10 mouse cellular contexts compared by ENCODE assay signal in the genomic region with DNA sequence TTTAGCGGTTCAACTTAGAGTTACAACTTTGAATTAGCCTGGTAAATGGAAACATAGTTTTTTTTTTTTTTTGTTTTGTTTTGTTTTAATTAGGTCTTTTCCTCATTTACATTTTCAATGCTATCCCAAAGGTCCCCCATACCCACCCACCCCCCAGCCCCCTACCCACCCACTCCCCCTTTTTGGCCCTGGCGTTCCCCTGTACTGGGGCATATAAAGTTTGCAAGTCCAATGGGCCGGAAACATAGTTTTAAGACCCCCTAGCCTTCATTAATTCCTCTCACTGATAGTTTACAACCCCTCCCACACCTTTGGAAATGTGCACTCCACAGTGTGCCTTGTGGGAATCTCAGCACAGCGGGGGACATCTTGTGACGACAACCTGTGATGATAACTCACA. TPM values are rescaled to one million over a fixed set of nuclear protein-coding genes. Genes with fewer than 3 reads are reported as not detected.
DNase-seq lines count a peak whose midpoint lies in the region; ATAC-seq and TF ChIP-seq lines count a peak whose summit lies in the region.
"Had no signal": no experiment of that assay in that cellular context is flagged by ENCODE, and none has a peak within 500 bp of the region (broad histone marks: within the 10 kb centered on the region; RNA-seq: fewer than 3 reads in every experiment).

No protein-coding gene starts in this region.

- H3K4me1 ChIP-seq in heart, postnatal 0 days (ENCODE audit: control insufficient read depth, insufficient read depth) = no peaks in the 10 kb centered on the region
- peaks cover 5% of the 10 kb centered on the region for H3K4me1 ChIP-seq in embryonic facial prominence, embryonic 12.5 days
- H3K4me1 ChIP-seq in hindbrain, embryonic 12.5 days = peaks cover 14% of the 10 kb centered on the region
- H3K4me1 ChIP-seq in midbrain, embryonic 13.5 days (replicated peaks) = peaks cover 6% of the 10 kb centered on the region

- TF ChIP-seq CTCF in heart, postnatal 0 days (IDR thresholded peaks at IDR 0.05; ENCODE audit: low read depth) = no peak

- no peak overlapping the region for H3K4me3 ChIP-seq in heart, postnatal 0 days (ENCODE audit: low read depth, low read length)
- H3K4me3 ChIP-seq in embryonic facial prominence, embryonic 12.5 days = no peak overlapping the region
- H3K4me3 ChIP-seq in hindbrain, embryonic 12.5 days = no peak overlapping the region
- no peak overlapping the region for H3K4me3 ChIP-seq in midbrain, embryonic 13.5 days (replicated peaks)

- no peak for DNase-seq in heart, postnatal 0 days (ENCODE audit: low spot score)
- no peak for DNase-seq in heart, postnatal 10 days
- no peak for DNase-seq in left cerebral cortex, adult 18-20 months (ENCODE audit: low spot score in 2 of 2)
- no peak for DNase-seq in adrenal gland, adult 18-20 months (ENCODE audit: low spot score in 2 of 2)
- DNase-seq: left cerebral cortex, postnatal 4 days had no signal

- H3K9me3 ChIP-seq in heart, postnatal 0 days (replicated peaks; ENCODE audit: control insufficient read depth, low read length) = no peaks in the 10 kb centered on the region
- no peaks in the 10 kb centered on the region for H3K9me3 ChIP-seq in embryonic facial prominence, embryonic 12.5 days
- H3K9me3 ChIP-seq in hindbrain, embryonic 12.5 days (replicated peaks) = no peaks in the 10 kb centered on the region
- H3K9me3 ChIP-seq in midbrain, embryonic 13.5 days = no peaks in the 10 kb centered on the region

- ATAC-seq in heart, postnatal 0 days (ENCODE audit: insufficient read depth, low read depth) = peak; percentile 84
- peak; percentile 94 for ATAC-seq in embryonic facial prominence, embryonic 12.5 days (ENCODE audit: insufficient number of reproducible peaks, insufficient read depth, low FRiP score, low TSS enrichment)
- peak; percentile 81 for ATAC-seq in hindbrain, embryonic 12.5 days (ENCODE audit: low FRiP score)
- ATAC-seq in midbrain, embryonic 13.5 days = peak; percentile 84
- no peak for ATAC-seq in granulocyte monocyte progenitor cell, adult 5-6 weeks (replicated peaks; ENCODE audit: poor library complexity, severe bottlenecking)

- no peak overlapping the region for H3K27ac ChIP-seq in heart, postnatal 0 days (ENCODE audit: low read depth)
- H3K27ac ChIP-seq in embryonic facial prominence, embryonic 12.5 days = no peak overlapping the region
- peak overlapping the region; percentile 83; the same call in 1 of the 2 replicates for H3K27ac ChIP-seq in hindbrain, embryonic 12.5 days
- no peak overlapping the region for H3K27ac ChIP-seq in midbrain, embryonic 13.5 days

- 76% methylated on average over 5 of the region's 5 CpGs for WGBS in heart, postnatal 0 days
- 80% methylated on average over 5 of the region's 5 CpGs for WGBS in embryonic facial prominence, embryonic 12.5 days
- 73% methylated on average over 5 of the region's 5 CpGs for WGBS in hindbrain, embryonic 12.5 days
- 86% methylated on average over 5 of the region's 5 CpGs for WGBS in midbrain, embryonic 13.5 days

- TF ChIP-seq EP300 in heart, postnatal 0 days (IDR thresholded peaks at IDR 0.05; ENCODE audit: low read depth) = no peak

- H3K4me2 ChIP-seq in heart, postnatal 0 days (ENCODE audit: low read depth, low read length) = no peak overlapping the region
- no peak overlapping the region for H3K4me2 ChIP-seq in embryonic facial prominence, embryonic 12.5 days (replicated peaks)
- H3K4me2 ChIP-seq in hindbrain, embryonic 12.5 days (replicated peaks) = no peak overlapping the region
- H3K4me2 ChIP-seq in midbrain, embryonic 13.5 days (replicated peaks) = no peak overlapping the region

- H3K9ac ChIP-seq in heart, postnatal 0 days (replicated peaks; ENCODE audit: low read depth, low read length) = no peak overlapping the region
- no peak overlapping the region for H3K9ac ChIP-seq in embryonic facial prominence, embryonic 12.5 days
- H3K9ac ChIP-seq in hindbrain, embryonic 12.5 days = no peak overlapping the region
- no peak overlapping the region for H3K9ac ChIP-seq in midbrain, embryonic 13.5 days (replicated peaks)

- H3K27me3 ChIP-seq in heart, postnatal 0 days (ENCODE audit: control insufficient read depth, insufficient read depth, low read length) = no peaks in the 10 kb centered on the region
- H3K27me3 ChIP-seq in embryonic facial prominence, embryonic 12.5 days = no peaks in the 10 kb centered on the region
- no peaks in the 10 kb centered on the region for H3K27me3 ChIP-seq in hindbrain, embryonic 12.5 days
- peaks cover 13% of the 10 kb centered on the region; the same call in 1 of the 2 replicates for H3K27me3 ChIP-seq in midbrain, embryonic 13.5 days

- intact Hi-C loops in heart, postnatal 10 days (cut with DNase I) = loop anchor here (2.0 kb wide), 2 partner anchors 75 to 259 kb away; no protein-coding TSS in a partner anchor

- H3K36me3 ChIP-seq in heart, postnatal 0 days (replicated peaks; ENCODE audit: control insufficient read depth, insufficient read depth, low read length) = no peaks in the 10 kb centered on the region
- H3K36me3 ChIP-seq in embryonic facial prominence, embryonic 12.5 days = no peaks in the 10 kb centered on the region
- H3K36me3 ChIP-seq in hindbrain, embryonic 12.5 days = no peaks in the 10 kb centered on the region
- no peaks in the 10 kb centered on the region for H3K36me3 ChIP-seq in midbrain, embryonic 13.5 days

RNA-seq across cellular contexts. Expression of gene Gm17660, which starts 3.8 kb away (rescaled TPM):
- not detected in 2 replicates for total RNA-seq in heart, postnatal 0 days (2014; rRNA removed; ENCODE audit: low replicate concordance)
- polyA plus RNA-seq in heart, postnatal 0 days (2015; fragmentation: Nextera tagmentation; extraction: Ambion mirVana) = not detected in 2 replicates
- not detected for total RNA-seq in heart, postnatal 10 days (2021)
- polyA plus RNA-seq in embryonic facial prominence, embryonic 12.5 days (2016; fragmentation: Nextera tagmentation; extraction: Ambion mirVana) = not detected in 2 replicates
- polyA plus RNA-seq in hindbrain, embryonic 12.5 days (2016; fragmentation: Nextera tagmentation; extraction: Ambion mirVana) = not detected in 2 replicates
- not detected in 2 replicates for polyA plus RNA-seq in midbrain, embryonic 13.5 days (2015; fragmentation: Nextera tagmentation; extraction: Ambion mirVana)
- not detected for total RNA-seq in left cerebral cortex, adult 18-20 months (2021)
- not detected in 2 replicates for total RNA-seq in granulocyte monocyte progenitor cell, adult 5-6 weeks (2014; fragmentation: Nextera tagmentation)
- not detected in 2 replicates for total RNA-seq in granulocyte monocyte progenitor cell, adult 5-6 weeks (2017)
- total RNA-seq in adrenal gland, adult 18-20 months (2021) = not detected
- total RNA-seq: left cerebral cortex, postnatal 4 days had no signal
- polyA plus RNA-seq: CD4-positive, CD25-positive, alpha-beta regulatory T cell, adult 4 months had no signal

RNA-seq across cellular contexts. Expression of gene Nudt9, which starts 27.5 kb away (rescaled TPM):
- 39.6 and 62.9 TPM in 2 replicates for total RNA-seq in heart, postnatal 0 days (2014; rRNA removed; ENCODE audit: low replicate concordance)
- 51.0 and 52.5 TPM in 2 replicates for polyA plus RNA-seq in heart, postnatal 0 days (2015; fragmentation: Nextera tagmentation; extraction: Ambion mirVana)
- 10 to 100 TPM; 45.8 to 46.6 TPM for total RNA-seq in heart, postnatal 10 days (2021)
- polyA plus RNA-seq in embryonic facial prominence, embryonic 12.5 days (2016; fragmentation: Nextera tagmentation; extraction: Ambion mirVana) = 69.0 and 76.0 TPM in 2 replicates
- polyA plus RNA-seq in hindbrain, embryonic 12.5 days (2016; fragmentation: Nextera tagmentation; extraction: Ambion mirVana) = 64.7 and 70.4 TPM in 2 replicates
- polyA plus RNA-seq in midbrain, embryonic 13.5 days (2015; fragmentation: Nextera tagmentation; extraction: Ambion mirVana) = 54.8 and 58.2 TPM in 2 replicates
- 10 to 100 TPM; 60.5 to 62.1 TPM for total RNA-seq in left cerebral cortex, adult 18-20 months (2021)
- total RNA-seq in granulocyte monocyte progenitor cell, adult 5-6 weeks (2014; fragmentation: Nextera tagmentation) = 21.3 and 32.5 TPM in 2 replicates
- 37.4 and 43.8 TPM in 2 replicates for total RNA-seq in granulocyte monocyte progenitor cell, adult 5-6 weeks (2017)
- 10 to 100 TPM; 56.9 to 61.9 TPM for total RNA-seq in adrenal gland, adult 18-20 months (2021)

RNA-seq across cellular contexts. Expression of gene Sparcl1, which starts 39.9 kb away (rescaled TPM):
- total RNA-seq in heart, postnatal 0 days (2014; rRNA removed; ENCODE audit: low replicate concordance) = 123 and 168 TPM in 2 replicates
- polyA plus RNA-seq in heart, postnatal 0 days (2015; fragmentation: Nextera tagmentation; extraction: Ambion mirVana) = 97.3 and 99.0 TPM in 2 replicates
- total RNA-seq in heart, postnatal 10 days (2021) = 100 to 1,000 TPM; 372 to 394 TPM
- polyA plus RNA-seq in embryonic facial prominence, embryonic 12.5 days (2016; fragmentation: Nextera tagmentation; extraction: Ambion mirVana) = 50.1 and 50.9 TPM in 2 replicates
- polyA plus RNA-seq in hindbrain, embryonic 12.5 days (2016; fragmentation: Nextera tagmentation; extraction: Ambion mirVana) = 78.8 and 85.8 TPM in 2 replicates
- polyA plus RNA-seq in midbrain, embryonic 13.5 days (2015; fragmentation: Nextera tagmentation; extraction: Ambion mirVana) = 72.8 and 84.5 TPM in 2 replicates
- 1,000 to 10,000 TPM; 1,509 to 1,567 TPM for total RNA-seq in left cerebral cortex, adult 18-20 months (2021)
- not detected in 2 replicates for total RNA-seq in granulocyte monocyte progenitor cell, adult 5-6 weeks (2014; fragmentation: Nextera tagmentation)
- total RNA-seq in granulocyte monocyte progenitor cell, adult 5-6 weeks (2017) = not detected in 2 replicates
- total RNA-seq in adrenal gland, adult 18-20 months (2021) = 10 to 100 TPM; 35.4 to 50.2 TPM
- polyA plus RNA-seq: CD4-positive, CD25-positive, alpha-beta regulatory T cell, adult 4 months had no signal

RNA-seq across cellular contexts. Expression of gene Hsd17b11, which starts 51.9 kb away (rescaled TPM):
- 6.2 and 14.3 TPM in 2 replicates for total RNA-seq in heart, postnatal 0 days (2014; rRNA removed; ENCODE audit: low replicate concordance)
- 4.4 and 5.9 TPM in 2 replicates for polyA plus RNA-seq in heart, postnatal 0 days (2015; fragmentation: Nextera tagmentation; extraction: Ambion mirVana)
- total RNA-seq in heart, postnatal 10 days (2021) = 10 to 100 TPM; 29.4 to 31.6 TPM
- 2.2 and 3.7 TPM in 2 replicates for polyA plus RNA-seq in embryonic facial prominence, embryonic 12.5 days (2016; fragmentation: Nextera tagmentation; extraction: Ambion mirVana)
- 2.2 and 2.4 TPM in 2 replicates for polyA plus RNA-seq in hindbrain, embryonic 12.5 days (2016; fragmentation: Nextera tagmentation; extraction: Ambion mirVana)
- 1.2 and 1.8 TPM in 2 replicates for polyA plus RNA-seq in midbrain, embryonic 13.5 days (2015; fragmentation: Nextera tagmentation; extraction: Ambion mirVana)
- 10 to 100 TPM; 49.0 to 52.9 TPM for total RNA-seq in left cerebral cortex, adult 18-20 months (2021)
- 63.1 and 79.0 TPM in 2 replicates for total RNA-seq in granulocyte monocyte progenitor cell, adult 5-6 weeks (2014; fragmentation: Nextera tagmentation)
- total RNA-seq in granulocyte monocyte progenitor cell, adult 5-6 weeks (2017) = 79.8 and 93.7 TPM in 2 replicates
- 10 to 100 TPM; 61.8 to 73.0 TPM for total RNA-seq in adrenal gland, adult 18-20 months (2021)

Comparison
In these comparisons a context has a peak if more than half of its experiments do, and no peak if none do; other contexts are left out.
1. RNA of gene Sparcl1, which starts 39.9 kb away (total RNA-seq): 1,509 to 1,567 TPM in left cerebral cortex, adult 18-20 months, 372 to 394 TPM in heart, postnatal 10 days, 123 to 168 TPM in heart, postnatal 0 days and 35.4 to 50.2 TPM in adrenal gland, adult 18-20 months; not detected in granulocyte monocyte progenitor cell, adult 5-6 weeks; every median in the first group is over 10 times any median in the second.